Mouse (Mus musculus) frontal cortex, postnatal 36 days (tissue): ENCODE measurements around the gene Dynlrb1.
A peak's percentile ranks its signal among the peaks of the same experiment; 100 is the strongest.

Experiments
- DNase-seq, 2 experiments: peaks; one replicate each; pipeline ENCODE4 v3.0.0; 2022; ENCODE audit warnings: low spot score in 2 of 2

The Dynlrb1 gene

DNA sequence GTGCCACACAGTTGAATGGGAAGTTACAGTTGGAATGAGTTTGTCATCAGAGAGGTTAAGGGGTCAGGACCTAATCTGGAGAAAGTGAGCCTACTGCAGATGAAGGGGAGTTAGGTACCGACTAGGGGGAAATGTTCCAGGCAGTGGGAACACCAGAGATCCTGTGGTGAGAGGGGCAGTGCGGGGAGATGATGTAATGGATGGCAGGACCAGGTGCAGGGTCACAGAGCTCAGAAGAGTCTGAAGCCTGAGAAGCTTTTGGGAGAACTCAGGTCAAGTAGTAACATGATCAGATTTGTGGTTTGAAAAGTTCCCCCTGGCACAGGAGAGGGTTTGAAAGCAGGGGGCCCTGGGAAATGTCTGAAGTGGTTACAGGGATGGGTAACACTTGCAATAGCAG, 43.8 kb downstream of the Dynlrb1 start:
- no peak for DNase-seq

DNA sequence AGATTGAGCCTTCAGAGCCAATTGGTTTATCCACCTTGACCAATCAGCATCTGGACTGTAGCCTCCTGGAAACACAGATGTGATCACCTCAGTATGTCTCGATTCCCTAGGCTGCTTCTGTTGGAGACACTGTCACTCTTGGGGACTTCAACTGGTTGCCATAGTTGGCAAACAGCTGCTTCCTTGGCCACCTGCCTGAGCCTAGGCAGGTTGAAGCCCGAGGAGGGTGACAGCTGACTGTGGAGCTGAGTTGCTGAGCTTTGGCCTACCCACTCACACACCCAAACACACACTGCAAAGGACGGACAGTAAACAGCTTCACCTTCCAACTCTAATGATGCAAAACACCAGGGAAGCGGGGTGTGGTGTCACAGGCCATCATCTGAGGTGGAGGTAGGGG, 47.5 kb downstream of the Dynlrb1 start:
- DNase-seq, result peak in 1 of 2 experiments; percentile 16

DNA sequence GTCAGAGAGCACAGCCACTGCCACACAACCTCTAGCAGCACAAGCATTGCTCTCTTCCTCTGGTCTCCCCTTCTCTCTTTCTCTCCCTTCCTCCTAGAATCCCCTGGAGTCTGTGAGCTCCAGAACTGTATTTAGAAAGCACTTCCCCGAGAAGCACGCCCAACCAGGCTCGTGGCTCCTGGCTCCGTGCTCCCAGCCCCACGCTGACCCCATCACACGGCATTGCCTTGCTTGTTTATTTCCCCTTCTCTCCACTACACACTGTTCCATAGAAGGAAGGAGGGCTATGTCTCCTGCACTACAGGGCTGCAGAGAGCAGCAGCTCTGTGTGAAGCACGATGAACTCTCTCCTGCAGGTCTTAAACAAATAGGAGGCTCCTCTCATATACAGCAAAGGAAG, 48.3 kb downstream of the Dynlrb1 start:
- no peak for DNase-seq

DNA sequence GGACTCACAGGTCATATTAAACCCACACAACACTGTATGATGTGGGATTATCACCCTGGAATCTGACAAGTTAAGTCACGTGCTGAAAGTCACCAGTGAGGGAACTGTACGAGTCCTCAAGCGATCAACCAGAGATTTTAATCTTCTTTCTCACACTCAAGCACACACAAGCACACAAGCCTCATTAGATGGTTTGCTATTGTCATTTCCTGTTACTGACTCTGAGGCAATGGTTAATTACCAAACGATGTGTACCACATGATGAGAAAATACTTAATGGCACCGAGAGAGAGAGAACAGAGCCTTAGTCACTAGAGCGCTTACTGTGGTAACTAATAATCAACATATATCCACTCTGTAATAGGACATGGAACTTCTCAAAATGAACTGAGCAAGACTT, 49.4 kb downstream of the Dynlrb1 start:
- no peak for DNase-seq

DNA sequence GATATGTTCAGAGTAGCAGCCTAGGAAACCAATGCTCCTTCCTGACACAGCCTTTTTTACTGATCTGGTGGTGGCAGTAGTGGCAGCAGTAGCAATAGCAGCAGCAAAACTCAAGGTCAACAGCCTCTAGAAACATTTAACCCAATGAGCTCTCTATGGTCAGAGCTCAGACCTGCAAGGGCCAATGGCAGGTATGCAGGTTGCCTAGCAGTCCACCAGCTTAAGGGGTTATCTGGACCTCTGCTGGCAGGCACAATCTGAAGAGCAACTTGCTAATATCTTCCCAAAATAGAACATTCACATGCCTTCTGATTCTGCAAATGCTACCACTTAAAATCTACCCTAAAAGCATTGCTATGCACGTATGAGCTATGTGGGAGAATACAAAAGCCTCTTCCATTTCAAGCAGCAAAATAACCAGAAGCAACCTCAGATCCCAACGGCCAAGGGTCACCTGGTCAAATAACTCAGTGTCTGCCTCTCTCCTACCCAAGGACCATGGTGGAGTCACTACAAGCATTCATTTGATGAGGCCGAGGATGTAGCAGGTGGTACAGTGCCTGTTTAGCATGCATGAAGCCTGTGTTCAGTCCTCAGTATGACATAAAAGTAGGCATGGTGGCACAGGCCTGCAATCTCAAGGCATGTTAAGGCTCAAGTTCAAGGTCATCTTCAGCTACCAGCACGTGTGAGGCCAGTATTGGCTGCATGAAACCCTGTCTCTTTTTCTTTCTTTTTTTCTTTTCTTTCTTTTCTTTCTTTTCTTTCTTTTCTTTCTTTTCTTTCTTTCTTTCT, 51.3 kb downstream of the Dynlrb1 start:
- DNase-seq, result no peak

GRCm38 (mm10) chr2:155290066-155290465, 53.7 kb downstream of the Dynlrb1 start:
- no peak for DNase-seq

DNA sequence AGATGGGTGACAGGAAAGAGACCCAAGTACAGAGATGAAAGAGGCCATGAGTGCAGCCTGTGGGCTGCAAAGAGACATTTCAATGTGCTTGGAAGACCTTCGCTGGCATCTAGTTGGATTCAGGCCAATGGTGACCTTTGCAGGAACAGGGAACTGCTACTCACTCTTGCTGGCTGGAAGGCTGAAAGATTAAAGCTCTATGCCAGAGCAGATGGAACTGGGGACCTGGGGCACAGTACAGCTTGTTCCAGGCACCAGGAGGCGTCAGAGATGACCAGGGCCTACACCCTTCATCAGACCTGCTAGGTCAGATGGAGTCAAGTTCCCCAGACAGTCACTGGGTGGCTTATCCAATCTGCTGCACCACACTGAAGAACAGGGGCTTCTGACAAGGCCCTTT, 57.0 kb downstream of the Dynlrb1 start:
- no peak for DNase-seq

DNA sequence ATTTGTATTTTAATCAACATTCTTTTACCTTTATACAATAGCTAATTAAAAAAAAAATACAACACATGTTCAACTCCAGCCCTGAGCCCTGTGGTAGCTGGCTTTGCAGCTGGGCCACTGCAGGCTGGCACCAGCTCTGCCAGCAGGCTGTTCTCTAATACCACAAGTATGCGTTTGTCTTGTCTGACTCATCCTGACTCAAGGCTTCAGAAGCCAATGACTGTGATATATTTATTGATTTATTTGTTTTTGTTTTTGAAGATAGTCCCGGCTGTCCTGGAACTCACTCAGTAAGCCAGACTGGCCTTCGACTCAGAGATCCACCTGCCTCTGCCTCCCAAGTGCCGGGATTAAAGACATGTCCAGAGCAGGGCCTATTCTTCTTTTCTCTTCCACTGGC, 57.6 kb downstream of the Dynlrb1 start:
- no peak for DNase-seq

DNA sequence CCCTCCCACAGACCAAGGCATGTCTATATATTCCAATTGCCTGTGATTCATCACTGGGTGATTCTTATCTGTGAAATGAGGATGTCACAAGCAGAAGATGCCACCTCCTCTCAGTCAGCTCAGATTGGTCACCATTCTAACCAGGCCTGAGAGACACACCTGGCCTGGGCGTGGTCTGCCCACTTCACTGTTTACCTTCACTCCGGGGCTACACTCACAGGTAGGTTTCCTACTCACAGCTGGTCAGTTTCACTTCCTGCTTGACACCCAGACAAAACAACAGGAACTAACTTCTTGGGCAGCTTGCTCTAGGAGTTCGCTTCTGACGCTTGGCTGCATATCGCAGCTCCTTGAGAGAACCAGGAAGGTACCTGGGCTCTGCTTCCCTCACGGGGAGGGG, 59.1 kb downstream of the Dynlrb1 start:
- no peak for DNase-seq

DNA sequence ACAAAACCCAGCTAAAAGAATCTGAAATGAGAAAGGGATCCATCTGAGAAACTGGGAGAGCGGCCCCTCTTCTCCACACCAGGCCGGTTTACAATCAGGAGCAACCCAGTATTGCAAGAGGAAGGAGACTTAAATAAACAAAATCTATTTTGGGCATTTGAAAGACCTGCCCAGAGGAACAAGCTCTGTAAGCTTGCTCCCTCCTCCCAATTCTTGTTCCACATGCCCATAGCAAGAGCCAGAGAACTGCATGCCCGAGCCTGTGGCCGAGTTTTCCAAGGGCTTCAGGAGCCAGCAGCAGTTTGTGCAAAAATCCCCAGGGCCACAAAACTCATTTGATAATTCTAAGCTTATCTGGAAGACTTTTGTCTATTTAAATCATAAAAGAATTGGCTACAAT, 63.2 kb downstream of the Dynlrb1 start:
- no peak for DNase-seq
